Mouse (Mus musculus) heart, embryonic 11.5 days (tissue): ENCODE data around the gene Zfp46. TPM values are rescaled to one million over a fixed set of nuclear protein-coding genes. Genes with fewer than 3 reads are reported as not detected.

ENCODE experiments used
- ATAC-seq: fragments of 200-750 bp; cut with Nextera tagmentation; replicated peaks from 2 replicates; pipeline ENCODE4 v1.8.0; 2017; ENCODE audit warnings: moderate library complexity; ENCODE audit not compliant: insufficient number of reproducible peaks, low FRiP score, low TSS enrichment
- H3K27ac ChIP-seq: fragments of 300-500 bp; sonication (generic); 2 replicates; pipeline ENCODE4 v1.5.1; 2014; ENCODE audit warnings: mild to moderate bottlenecking, low read depth, low read length
- H3K27me3 ChIP-seq: fragments of 300-500 bp; sonication (generic); 2 replicates; pipeline ENCODE4 v1.6.1; 2014; ENCODE audit warnings: mild to moderate bottlenecking, low read length, mixed read lengths; ENCODE audit not compliant: control insufficient read depth, insufficient read depth
- H3K36me3 ChIP-seq: fragments of 300-500 bp; sonication (generic); 2 replicates; pipeline ENCODE4 v1.6.1; 2014; ENCODE audit warnings: mild to moderate bottlenecking, low read length, moderate library complexity, mixed read lengths; ENCODE audit not compliant: control insufficient read depth, insufficient read depth
- H3K4me1 ChIP-seq: fragments of 300-500 bp; sonication (generic); 2 replicates; pipeline ENCODE4 v1.6.1; 2014; ENCODE audit warnings: low read length; ENCODE audit not compliant: control insufficient read depth, insufficient read depth
- H3K4me2 ChIP-seq: fragments of 300-500 bp; sonication (generic); 2 replicates; pipeline ENCODE4 v1.6.1; 2014; ENCODE audit warnings: mild to moderate bottlenecking, moderate library complexity
- H3K4me3 ChIP-seq: fragments of 300-500 bp; sonication (generic); 2 replicates; pipeline ENCODE4 v1.5.1; 2014; ENCODE audit warnings: low read depth, low read length
- H3K9ac ChIP-seq: fragments of 300-500 bp; sonication (generic); 2 replicates; pipeline ENCODE4 v1.6.1; 2014; ENCODE audit warnings: mild to moderate bottlenecking, low read depth, low read length, moderate library complexity
- H3K9me3 ChIP-seq: fragments of 300-500 bp; sonication (generic); replicated peaks from 2 replicates; pipeline ENCODE4 v1.6.1; 2016; ENCODE audit warnings: low read length; ENCODE audit not compliant: control insufficient read depth
- WGBS: fragments of 180-500 bp; shearing (Covaris S2); extraction: QIAGEN DNeasy Blood & Tissue Kit; methylation state at CpG from one replicate; pipeline ENCODE4 v1.1.7; 2014; ENCODE audit not compliant: insufficient replicate concordance; 5-methylcytosine and 5-hydroxymethylcytosine counted together
- polyA plus RNA-seq: library from polyadenylated mRNA; unstranded; fragments of >200 nt; fragmentation: Nextera tagmentation; extraction: Ambion mirVana; gene quantifications from 2 replicates; pipeline ENCODE4 v1.2.1, GENCODE M21; 2014

Zfp46 gene
- polyA plus RNA-seq = 18.4 and 20.6 TPM in 2 replicates

DNA sequence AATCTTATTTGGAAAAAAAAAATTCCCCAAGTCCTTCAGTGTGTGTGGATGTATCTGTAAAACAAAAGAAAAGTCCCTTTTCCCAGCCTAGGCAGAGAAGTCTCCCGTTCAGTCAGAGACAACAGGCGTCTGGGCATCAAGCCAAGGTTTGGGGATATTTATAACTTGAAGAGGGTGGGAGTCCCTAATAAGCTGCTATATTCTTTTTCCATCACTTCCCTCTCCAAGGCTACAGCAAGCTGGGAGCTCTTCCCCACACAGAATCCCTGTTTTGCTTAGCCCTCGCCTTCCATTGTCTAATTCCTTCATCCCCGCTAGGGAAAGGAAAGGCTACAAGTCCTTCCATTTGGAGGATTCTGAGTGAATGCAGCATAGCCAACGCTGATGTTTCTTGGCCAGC lies at the start of gene Zfp46:
Gene Zfp46, plus strand, starts transcription at position 229 of the 400 bp plus-strand sequence.
- no peak for ATAC-seq
- WGBS = 28% methylated on average over 5 of the region's 5 CpGs
- H3K4me3 ChIP-seq = peak within 1 kb of the TSS; percentile 70

GRCm38 (mm10) chr4:136238669-136239068 lies 45.8 kb upstream of the Zfp46 start:
- H3K4me2 ChIP-seq = peak overlapping the region; percentile 52
- H3K27me3 ChIP-seq = peaks cover 40% of the 10 kb centered on the region
- ATAC-seq = no peak
- no peaks in the 10 kb centered on the region for H3K4me1 ChIP-seq
- H3K9ac ChIP-seq = no peak overlapping the region
- H3K9me3 ChIP-seq = no peaks in the 10 kb centered on the region
- H3K36me3 ChIP-seq = no peaks in the 10 kb centered on the region
- no peak overlapping the region for H3K27ac ChIP-seq
- WGBS = 18% methylated on average over 13 of the region's 13 CpGs
- H3K4me3 ChIP-seq = no peak overlapping the region

More for the DNA sequence above, at the start of gene Zfp46:
- Histone ChIP-seq H3K27ac (peak within 1 kb of the TSS; percentile 81), H3K4me1 (peaks cover 35% of the 10 kb centered on the region), H3K9me3 (peaks cover 2% of the 10 kb centered on the region; the same call in 1 of the 2 replicates), H3K36me3 (peaks cover 19% of the 10 kb centered on the region), H3K27me3 (no peaks in the 10 kb centered on the region), H3K9ac (peak within 1 kb of the TSS; percentile 85), H3K4me2 (peak within 1 kb of the TSS; percentile 95)

DNA sequence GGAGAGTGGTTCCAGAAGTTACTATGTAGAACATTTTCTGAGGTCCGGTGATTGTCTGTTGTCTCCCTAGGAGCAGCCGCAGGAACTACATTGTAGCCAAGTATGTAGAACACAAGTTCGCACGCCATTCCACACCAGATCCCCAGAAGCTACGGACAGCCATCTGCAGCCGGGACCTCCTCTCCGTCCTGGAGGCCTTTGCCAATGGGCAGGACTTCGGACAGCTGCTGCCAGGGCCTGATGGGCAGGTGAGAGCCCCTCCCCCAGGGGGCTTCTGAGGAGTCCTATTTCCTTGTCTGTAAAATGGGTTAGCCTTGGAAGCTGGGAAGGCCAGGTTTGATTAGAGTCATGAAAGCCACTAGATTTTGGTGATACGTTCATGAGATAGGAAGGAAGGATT lies 45.4 kb upstream of the Zfp46 start:
- peaks cover 42% of the 10 kb centered on the region for H3K27me3 ChIP-seq
- WGBS = 55% methylated on average over 9 of the region's 9 CpGs
- H3K36me3 ChIP-seq = no peaks in the 10 kb centered on the region
- H3K4me1 ChIP-seq = no peaks in the 10 kb centered on the region
- no peak overlapping the region for H3K27ac ChIP-seq
- no peak overlapping the region for H3K4me3 ChIP-seq
- no peaks in the 10 kb centered on the region for H3K9me3 ChIP-seq
- ATAC-seq = no peak
- H3K9ac ChIP-seq = no peak overlapping the region
- H3K4me2 ChIP-seq = no peak overlapping the region

GRCm38 (mm10) chr4:136239622-136240021 lies 44.9 kb upstream of the Zfp46 start:
- ATAC-seq = no peak
- Histone ChIP-seq H3K9ac (no peak overlapping the region), H3K4me1 (no peaks in the 10 kb centered on the region), H3K9me3 (no peaks in the 10 kb centered on the region), H3K27me3 (peaks cover 40% of the 10 kb centered on the region), H3K27ac (no peak overlapping the region), H3K36me3 (no peaks in the 10 kb centered on the region), H3K4me3 (no peak overlapping the region), H3K4me2 (no peak overlapping the region)
- WGBS = 16% methylated on average over 8 of the region's 8 CpGs

DNA sequence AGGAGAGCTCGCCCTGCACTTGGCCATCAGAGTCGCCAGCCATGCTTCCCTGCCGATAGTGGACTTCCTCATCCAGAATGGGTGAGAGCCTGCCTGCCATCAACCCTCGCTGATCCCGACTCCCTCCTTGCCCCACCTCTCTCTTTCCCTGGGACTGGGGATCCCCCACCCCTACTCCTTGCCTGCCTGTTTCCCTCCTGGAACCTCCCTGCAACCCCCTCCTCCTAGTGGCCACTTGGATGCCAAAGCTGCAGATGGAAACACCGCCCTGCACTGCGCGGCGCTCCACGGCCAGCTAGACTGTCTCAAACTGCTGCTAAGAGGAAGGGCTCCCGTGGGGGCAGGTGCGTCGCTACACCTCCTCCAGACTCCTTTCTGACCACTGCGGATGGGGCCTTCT lies 44.4 kb upstream of the Zfp46 start:
- Histone ChIP-seq H3K27me3 (peaks cover 40% of the 10 kb centered on the region), H3K9ac (no peak overlapping the region), H3K4me2 (no peak overlapping the region), H3K27ac (no peak overlapping the region), H3K4me3 (no peak overlapping the region), H3K9me3 (no peaks in the 10 kb centered on the region), H3K36me3 (no peaks in the 10 kb centered on the region), H3K4me1 (no peaks in the 10 kb centered on the region)
- no peak for ATAC-seq
- 60% methylated on average over 14 of the region's 14 CpGs for WGBS

DNA sequence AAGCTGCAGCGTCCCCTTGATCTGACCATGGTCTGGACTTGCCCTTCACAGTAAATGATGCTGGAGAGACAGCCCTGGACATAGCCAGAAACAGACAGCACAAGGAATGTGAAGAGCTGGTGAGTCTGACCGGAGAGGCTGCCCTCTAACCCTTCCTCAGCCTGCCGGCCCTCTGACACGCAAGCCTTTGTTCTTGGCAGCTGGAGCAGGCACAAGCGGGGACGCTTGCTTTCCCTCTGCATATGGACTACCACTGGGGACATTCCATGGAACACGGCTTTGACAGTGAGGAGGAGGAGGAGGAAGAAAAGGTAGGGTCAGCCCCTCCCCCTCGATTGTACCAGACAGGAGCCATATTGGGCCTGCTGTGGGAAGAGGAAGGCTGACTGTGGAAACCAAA lies 43.5 kb upstream of the Zfp46 start:
- Histone ChIP-seq H3K27me3 (peaks cover 44% of the 10 kb centered on the region), H3K4me1 (no peaks in the 10 kb centered on the region; the same call in 1 of the 2 replicates), H3K27ac (no peak overlapping the region), H3K36me3 (no peaks in the 10 kb centered on the region), H3K9ac (no peak overlapping the region), H3K4me3 (no peak overlapping the region), H3K4me2 (no peak overlapping the region), H3K9me3 (no peaks in the 10 kb centered on the region)
- no peak for ATAC-seq
- WGBS = 52% methylated on average over 8 of the region's 8 CpGs

DNA sequence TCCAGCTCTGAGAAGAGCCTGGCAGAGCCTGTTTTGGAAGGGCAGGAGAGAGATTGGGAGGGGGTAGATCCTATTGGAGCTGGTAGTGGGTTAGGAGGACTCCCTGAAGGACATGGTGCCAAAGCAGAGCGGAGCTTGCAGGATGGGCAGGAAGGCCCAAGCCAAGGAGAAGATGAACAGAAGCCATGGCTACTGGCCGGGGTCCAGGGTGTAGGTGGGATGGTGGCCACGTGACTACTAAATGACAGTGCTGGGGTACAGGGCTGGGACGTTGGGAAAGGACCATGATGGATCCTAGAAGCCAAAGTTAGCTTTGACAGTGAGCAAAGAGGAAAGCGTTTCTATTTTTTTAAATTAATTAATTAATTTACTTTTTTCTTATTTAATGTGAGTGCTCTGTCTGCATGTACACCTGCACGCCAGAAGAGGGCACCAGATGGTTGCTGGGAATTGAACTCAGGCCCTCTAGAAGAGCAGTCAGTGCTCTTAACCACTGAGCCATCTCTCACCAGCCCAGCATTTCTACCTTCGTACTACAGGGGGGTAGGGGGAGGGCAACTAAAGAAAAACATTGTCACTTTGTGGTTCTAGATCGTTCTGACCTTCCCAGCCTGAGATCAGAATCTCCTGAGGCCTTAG lies 42.3 kb upstream of the Zfp46 start:
- H3K4me1 ChIP-seq = peaks cover 3% of the 10 kb centered on the region; the same call in 1 of the 2 replicates
- H3K27me3 ChIP-seq = peaks cover 48% of the 10 kb centered on the region
- no peak overlapping the region for H3K4me2 ChIP-seq
- WGBS = 45% methylated on average over 8 of the region's 8 CpGs
- no peaks in the 10 kb centered on the region for H3K9me3 ChIP-seq
- no peak overlapping the region for H3K4me3 ChIP-seq
- H3K27ac ChIP-seq = no peak overlapping the region
- no peak for ATAC-seq
- no peak overlapping the region for H3K9ac ChIP-seq
- H3K36me3 ChIP-seq = no peaks in the 10 kb centered on the region

DNA sequence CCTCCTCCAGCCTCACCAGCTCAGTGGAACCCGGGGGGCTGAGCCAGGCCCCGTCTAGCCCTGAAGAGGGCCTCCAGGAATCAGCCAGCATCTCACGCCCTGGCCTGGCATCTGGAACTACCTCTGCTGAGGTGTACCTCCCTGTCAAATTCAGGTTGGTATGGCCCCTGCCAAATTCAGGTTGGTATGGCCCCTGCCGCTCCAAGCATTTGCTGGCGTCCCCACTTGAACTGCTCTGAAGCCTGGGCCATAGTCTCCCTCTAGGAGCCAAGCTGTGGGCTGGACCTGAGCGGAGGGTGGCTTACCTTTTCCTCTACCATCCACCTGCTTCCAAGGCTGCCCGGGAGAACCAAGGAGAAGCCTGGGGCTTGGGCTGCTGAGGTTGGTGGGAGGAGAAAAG lies 41.8 kb upstream of the Zfp46 start:
- Histone ChIP-seq H3K4me2 (no peak overlapping the region), H3K9me3 (no peaks in the 10 kb centered on the region), H3K27me3 (peaks cover 43% of the 10 kb centered on the region), H3K36me3 (no peaks in the 10 kb centered on the region), H3K9ac (no peak overlapping the region), H3K4me1 (peaks cover 7% of the 10 kb centered on the region; the same call in 1 of the 2 replicates), H3K27ac (no peak overlapping the region), H3K4me3 (no peak overlapping the region)
- 72% methylated on average over 7 of the region's 7 CpGs for WGBS
- no peak for ATAC-seq

- H3K27me3 ChIP-seq = peaks cover 39% of the 10 kb centered on the region
- no peaks in the 10 kb centered on the region for H3K36me3 ChIP-seq
- WGBS = 55% methylated on average over 7 of the region's 7 CpGs
- no peak for ATAC-seq
- no peak overlapping the region for H3K4me3 ChIP-seq
- H3K9ac ChIP-seq = no peak overlapping the region
- H3K27ac ChIP-seq = no peak overlapping the region
- H3K4me2 ChIP-seq = no peak overlapping the region
- H3K4me1 ChIP-seq = peaks cover 13% of the 10 kb centered on the region; the same call in 1 of the 2 replicates
- no peaks in the 10 kb centered on the region for H3K9me3 ChIP-seq
These were observed 40.3 kb upstream of the Zfp46 start for GRCm38 (mm10) chr4:136244208-136244607.
